Mouse (Mus musculus) myocyte (in vitro differentiated cells): ENCODE data around the gene Cds1. TPM values are rescaled to one million over a fixed set of nuclear protein-coding genes. Genes with fewer than 3 reads are reported as not detected.

ENCODE experiments used
- H3K27me3 ChIP-seq: one replicate; pipeline ENCODE4 v1.6.1; 2011; ENCODE audit not compliant: control insufficient read depth, insufficient read depth, insufficient read length
- H3K36me3 ChIP-seq: one replicate; pipeline ENCODE4 v1.6.1; 2011; ENCODE audit not compliant: control insufficient read depth, insufficient read depth
- H3K4me2 ChIP-seq: one replicate; pipeline ENCODE4 v1.6.1; 2011; ENCODE audit warnings: low read depth, control low read depth
- H3K4me3 ChIP-seq: one replicate; pipeline ENCODE4 v1.5.1; 2011; ENCODE audit warnings: mild to moderate bottlenecking, control low read depth, moderate library complexity
- H3K79me2 ChIP-seq: one replicate; pipeline ENCODE4 v1.6.1; 2011; ENCODE audit not compliant: control insufficient read depth, insufficient read depth
- H3ac ChIP-seq: one replicate; pipeline ENCODE4 v1.6.1; 2011; ENCODE audit not compliant: control insufficient read depth, insufficient read length
- CEBPB ChIP-seq: IDR thresholded peaks from 2 replicates; pipeline ENCODE4 v1.6.1; 2011; ENCODE audit warnings: mild to moderate bottlenecking, moderate library complexity; ENCODE audit not compliant: poor library complexity, insufficient read depth, severe bottlenecking
- E2F4 ChIP-seq: IDR thresholded peaks from one replicate; pipeline ENCODE4 v1.6.1; 2011; ENCODE audit warnings: mild to moderate bottlenecking, control low read depth, moderate library complexity; ENCODE audit not compliant: insufficient read depth
- MAX ChIP-seq: IDR thresholded peaks from one replicate; pipeline ENCODE4 v1.6.1; 2011; ENCODE audit warnings: low read depth, mild to moderate bottlenecking, control low read depth
- MYOD1 ChIP-seq, 3 experiments: IDR thresholded peaks; one replicate each; pipeline ENCODE4 v1.6.1; 2011; ENCODE audit warnings: control low read depth in 2 of 3, low read depth in 2 of 3, mild to moderate bottlenecking in 2 of 3, moderate library complexity in 1 of 3; ENCODE audit not compliant: insufficient read length in 2 of 3, control insufficient read depth in 1 of 3
- MYOG ChIP-seq, 3 experiments: IDR thresholded peaks; one replicate each; pipeline ENCODE4 v1.6.1; 2011; ENCODE audit warnings: control low read depth in 2 of 3, low read depth in 2 of 3, mild to moderate bottlenecking in 2 of 3; ENCODE audit not compliant: insufficient read length in 2 of 3, control insufficient read depth in 1 of 3, insufficient read depth in 1 of 3
- POLR2A ChIP-seq: IDR thresholded peaks from one replicate; pipeline ENCODE4 v1.6.1; 2011; ENCODE audit warnings: low read depth, mild to moderate bottlenecking, control low read depth, moderate library complexity; ENCODE audit not compliant: insufficient read length
- POLR2AphosphoS2 ChIP-seq: IDR thresholded peaks from one replicate; pipeline ENCODE4 v1.6.1; 2011; ENCODE audit warnings: low read depth, control low read depth; ENCODE audit not compliant: insufficient read length
- REST ChIP-seq: IDR thresholded peaks from one replicate; pipeline ENCODE4 v1.6.1; 2011; ENCODE audit warnings: mild to moderate bottlenecking, control low read depth, moderate library complexity; ENCODE audit not compliant: insufficient read depth, insufficient read length
- SRF ChIP-seq: IDR thresholded peaks from one replicate; pipeline ENCODE4 v1.6.1; 2011; ENCODE audit warnings: low read depth; ENCODE audit not compliant: control insufficient read depth, insufficient read length
- TCF12 ChIP-seq: IDR thresholded peaks from one replicate; pipeline ENCODE4 v1.6.1; 2011; ENCODE audit warnings: mild to moderate bottlenecking, control low read depth; ENCODE audit not compliant: poor library complexity, insufficient read depth, severe bottlenecking
- TCF3 ChIP-seq: IDR thresholded peaks from one replicate; pipeline ENCODE4 v1.6.1; 2011; ENCODE audit warnings: low read depth, control low read depth; ENCODE audit not compliant: insufficient read length
- USF1 ChIP-seq: IDR thresholded peaks from one replicate; pipeline ENCODE4 v1.6.1; 2011; ENCODE audit warnings: low read depth, mild to moderate bottlenecking, control low read depth, moderate library complexity
- polyA plus RNA-seq: library from polyadenylated mRNA; unstranded; fragments of >200 nt; fragmentation: generic; extraction: Trizol; gene quantifications from one replicate; pipeline ENCODE4 v1.2.1, GENCODE M21; 2012; ENCODE audit warnings: missing spikeins

Gene Cds1
- polyA plus RNA-seq, 1 experiment, result not detected

DNA sequence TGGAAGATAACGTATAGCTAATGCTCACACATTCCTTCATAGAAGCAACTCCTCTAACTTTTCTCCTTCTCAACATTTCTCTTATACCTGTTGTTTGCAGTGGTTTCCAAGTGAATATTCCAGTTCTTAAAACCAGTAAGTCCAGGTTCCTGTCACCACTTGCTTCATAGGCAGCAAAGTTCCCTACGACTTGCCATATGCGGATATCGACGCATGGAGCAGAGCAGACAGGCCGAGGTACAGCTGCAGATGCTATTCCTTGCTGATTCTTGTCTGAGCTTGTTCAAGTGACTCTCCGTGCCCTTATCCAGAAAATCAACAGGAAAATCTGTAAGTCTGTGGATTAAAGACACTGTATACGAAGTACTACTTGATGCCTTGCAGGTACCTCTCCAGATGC is 22.5 kb upstream of the Cds1 start:
- TF ChIP-seq POLR2AphosphoS2, result no peak
- TF ChIP-seq MYOG (IDR thresholded peaks at IDR 0.05; ENCODE audit: control insufficient read depth in 1 of 3, insufficient read depth in 1 of 3, insufficient read length in 2 of 3, low read depth in 2 of 3), result no peak
- no peak for TF ChIP-seq E2F4
- no peak for TF ChIP-seq POLR2A
- no peak for TF ChIP-seq TCF3
- no peak for TF ChIP-seq USF1
- no peak for TF ChIP-seq CEBPB
- TF ChIP-seq SRF, result no peak
- no peak for TF ChIP-seq TCF12
- no peak for TF ChIP-seq REST
- TF ChIP-seq MAX, result no peak
- no peak for TF ChIP-seq MYOD1 (IDR thresholded peaks at IDR 0.05; ENCODE audit: control insufficient read depth in 1 of 3, insufficient read length in 2 of 3, low read depth in 2 of 3)
- Histone ChIP-seq H3K36me3 (no peaks in the 10 kb centered on the region), H3K79me2 (no peaks in the 10 kb centered on the region)

DNA sequence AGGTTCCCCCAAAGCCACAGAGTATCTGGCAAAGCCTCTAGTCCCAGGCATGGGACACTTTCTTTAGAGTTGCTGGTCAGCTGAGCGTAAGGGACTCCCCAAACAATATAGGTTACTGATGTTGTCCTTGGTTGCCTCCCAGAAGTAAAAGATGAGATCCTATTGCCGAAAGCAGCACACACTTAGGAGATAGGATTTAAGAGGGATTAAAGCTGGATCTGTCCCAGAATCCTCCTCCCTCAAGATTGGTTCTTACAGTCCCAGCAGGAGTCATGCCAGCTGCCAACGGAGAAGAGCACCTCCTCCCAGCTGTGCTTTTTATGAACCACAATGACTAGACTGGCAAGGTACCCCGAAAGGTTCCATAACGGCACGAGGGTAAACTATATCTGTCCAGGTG is 20.0 kb upstream of the Cds1 start:
- no peaks in the 10 kb centered on the region for H3K27me3 ChIP-seq
- TF ChIP-seq USF1 (no peak), MYOG (IDR thresholded peaks at IDR 0.05; ENCODE audit: control insufficient read depth in 1 of 3, insufficient read depth in 1 of 3, insufficient read length in 2 of 3, low read depth in 2 of 3) (no peak), MAX (no peak), POLR2AphosphoS2 (no peak), TCF12 (no peak), POLR2A (no peak), MYOD1 (IDR thresholded peaks at IDR 0.05; ENCODE audit: control insufficient read depth in 1 of 3, insufficient read length in 2 of 3, low read depth in 2 of 3) (no peak), REST (no peak), E2F4 (no peak)
- H3K4me3 ChIP-seq, result no peak overlapping the region
- H3ac ChIP-seq, result no peak overlapping the region
- no peaks in the 10 kb centered on the region for H3K79me2 ChIP-seq
- H3K4me2 ChIP-seq, result no peak overlapping the region
- no peaks in the 10 kb centered on the region for H3K36me3 ChIP-seq

More for the DNA sequence above, 22.5 kb upstream of the Cds1 start:
- H3K27me3 ChIP-seq, result no peaks in the 10 kb centered on the region
- no peak overlapping the region for H3K4me2 ChIP-seq
- H3ac ChIP-seq, result no peak overlapping the region
- no peak overlapping the region for H3K4me3 ChIP-seq

DNA sequence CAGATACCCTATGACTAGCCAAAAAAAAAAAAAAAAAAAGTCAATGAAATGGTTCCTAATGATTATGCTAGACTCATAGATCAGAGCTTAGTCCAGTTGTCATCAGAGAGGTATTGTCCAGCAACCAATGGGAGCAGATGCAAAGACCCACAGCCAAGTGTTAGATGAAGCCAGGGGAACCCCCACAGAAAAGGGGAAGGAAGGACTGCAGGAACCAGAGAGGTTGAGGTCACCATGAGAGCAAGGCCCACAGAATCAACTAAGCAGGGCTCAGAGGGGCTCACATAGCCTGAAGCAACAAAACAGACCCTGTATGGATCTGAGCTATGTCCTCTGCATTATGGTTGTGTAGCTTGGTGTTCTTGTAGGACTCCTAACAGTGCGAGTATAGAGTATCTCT is 11.2 kb upstream of the Cds1 start:
- TF ChIP-seq POLR2AphosphoS2 (no peak), POLR2A (no peak), E2F4 (no peak), MAX (no peak), USF1 (no peak), REST (no peak), TCF12 (no peak), SRF (no peak), MYOD1 (IDR thresholded peaks at IDR 0.05; ENCODE audit: control insufficient read depth in 1 of 3, insufficient read length in 2 of 3, low read depth in 2 of 3) (no peak), TCF3 (no peak), MYOG (IDR thresholded peaks at IDR 0.05; ENCODE audit: control insufficient read depth in 1 of 3, insufficient read depth in 1 of 3, insufficient read length in 2 of 3, low read depth in 2 of 3) (no peak), CEBPB (no peak)
- Histone ChIP-seq H3ac (no peak overlapping the region), H3K79me2 (no peaks in the 10 kb centered on the region), H3K36me3 (no peaks in the 10 kb centered on the region), H3K4me2 (no peak overlapping the region), H3K27me3 (no peaks in the 10 kb centered on the region), H3K4me3 (no peak overlapping the region)

DNA sequence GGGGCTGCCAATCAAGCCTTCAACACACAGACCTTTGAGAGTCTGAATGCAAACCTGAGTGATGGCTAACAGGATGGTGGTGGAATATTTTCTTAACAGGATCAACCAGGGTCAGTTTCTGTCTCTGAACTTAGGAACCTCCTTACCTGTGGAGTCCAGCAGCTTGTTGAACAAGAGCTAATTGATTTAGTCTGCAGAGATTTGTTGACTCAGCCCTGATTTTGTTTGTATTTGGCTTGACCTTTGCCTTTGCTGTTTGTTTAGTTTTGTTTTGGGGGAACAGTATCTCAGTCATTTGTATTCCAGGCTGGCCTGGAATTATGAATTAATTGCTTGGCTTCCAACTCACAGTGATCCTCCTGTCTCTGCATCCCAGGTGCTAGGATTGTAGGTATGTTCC is 7.3 kb upstream of the Cds1 start:
- H3K79me2 ChIP-seq, result no peaks in the 10 kb centered on the region
- no peak overlapping the region for H3K4me2 ChIP-seq
- no peaks in the 10 kb centered on the region for H3K36me3 ChIP-seq
- TF ChIP-seq USF1 (no peak), TCF3 (no peak), TCF12 (no peak), POLR2AphosphoS2 (no peak), REST (no peak), CEBPB (no peak), MYOG (IDR thresholded peaks at IDR 0.05; ENCODE audit: control insufficient read depth in 1 of 3, insufficient read depth in 1 of 3, insufficient read length in 2 of 3, low read depth in 2 of 3) (no peak), MAX (no peak), MYOD1 (IDR thresholded peaks at IDR 0.05; ENCODE audit: control insufficient read depth in 1 of 3, insufficient read length in 2 of 3, low read depth in 2 of 3) (no peak), SRF (no peak), POLR2A (no peak)
- H3K4me3 ChIP-seq, result no peak overlapping the region
- no peak overlapping the region for H3ac ChIP-seq
- H3K27me3 ChIP-seq, result peaks cover 15% of the 10 kb centered on the region

DNA sequence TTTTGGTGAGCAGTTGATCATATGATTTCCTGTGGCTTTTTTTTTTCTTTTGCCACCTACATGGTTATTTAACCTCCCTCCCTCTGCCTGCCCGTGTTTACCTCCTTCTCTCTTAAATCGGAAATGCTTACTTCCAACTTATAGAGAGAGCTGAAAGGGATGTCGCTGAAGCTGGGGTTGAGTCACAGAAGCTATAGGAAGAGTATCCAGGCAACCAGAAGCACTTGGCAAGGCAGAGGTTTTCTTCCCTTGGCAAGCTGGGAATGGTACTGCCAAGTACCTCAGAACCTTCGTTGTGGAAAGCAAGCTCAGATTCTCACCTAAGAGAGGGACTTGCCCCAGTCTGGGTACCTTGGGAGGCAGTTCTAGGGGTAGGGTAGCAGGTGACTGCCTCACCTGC is 3.2 kb upstream of the Cds1 start:
- Histone ChIP-seq H3K36me3 (no peaks in the 10 kb centered on the region), H3K4me3 (no peak overlapping the region), H3ac (no peak overlapping the region), H3K79me2 (no peaks in the 10 kb centered on the region), H3K27me3 (peaks cover 42% of the 10 kb centered on the region), H3K4me2 (no peak overlapping the region)
- TF ChIP-seq SRF, result no peak
